Mouse (Mus musculus): ENCODE measurements around the gene Cfap97d2.

- no peak for TF ChIP-seq CTCF (IDR thresholded peaks at IDR 0.05; ENCODE audit: control insufficient read depth, insufficient read depth, low read length)
- no peak for TF ChIP-seq POLR2A (IDR thresholded peaks at IDR 0.05; ENCODE audit: borderline replicate concordance, control insufficient read depth, low read depth, low read length)
These were observed 8.5 kb upstream of the Cfap97d2 start for GRCm38 (mm10) chr8:13697196-13697595.
